Mouse (Mus musculus): ENCODE data around the gene Lrrc19. TPM values are rescaled to one million over a fixed set of nuclear protein-coding genes. Genes with fewer than 3 reads are reported as not detected.
"Not testable (repeated sequence)": the region's sequence is repeated elsewhere in the genome, so short reads cannot be mapped to it uniquely, and the experiment has no call there.

The Lrrc19 gene
- 0.94 and 1.0 TPM in 2 replicates for polyA plus RNA-seq (2016; fragmentation: Nextera tagmentation; extraction: Ambion mirVana)

DNA sequence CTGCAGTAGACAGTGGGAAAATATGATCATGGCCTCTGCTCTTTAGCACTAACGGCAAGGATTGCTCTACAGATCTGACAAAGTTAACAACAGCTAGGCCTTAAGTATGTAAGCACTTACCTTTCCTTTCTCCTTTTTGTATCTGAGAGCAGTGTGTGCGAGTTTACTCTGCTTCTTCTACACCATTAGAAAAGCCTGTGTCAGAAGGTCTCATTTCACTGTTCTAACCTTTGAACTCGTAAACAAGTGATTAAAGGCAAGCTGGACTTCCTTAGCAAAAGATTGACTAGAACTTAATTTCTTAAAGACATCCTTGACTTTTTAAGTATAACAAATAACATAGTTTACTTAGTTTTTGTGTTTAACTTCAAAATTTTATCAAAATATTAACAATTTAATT, at the start of gene Lrrc19:
Gene Lrrc19 (minus strand): TSS at position 225 of the 400 bp plus-strand sequence.
- Histone ChIP-seq H3K4me1 (no peaks in the 10 kb centered on the region), H3K9me3 (no peaks in the 10 kb centered on the region), H3K4me3 (no peak within 1 kb of the TSS), H3K36me3 (replicated peaks) (peaks cover 20% of the 10 kb centered on the region), H3K27me3 (replicated peaks; ENCODE audit: low read depth, poor library complexity, severe bottlenecking) (no peaks in the 10 kb centered on the region), H3K27ac (replicated peaks) (no peak within 1 kb of the TSS)
- WGBS: 87% methylated on average over 3 of the region's 3 CpGs
- no peak for DNase-seq (ENCODE audit: low spot score)

- DNase-seq (ENCODE audit: low spot score): no peak
These were observed 46.4 kb upstream of the Lrrc19 start for GRCm38 (mm10) chr4:94696368-94696767.

DNA sequence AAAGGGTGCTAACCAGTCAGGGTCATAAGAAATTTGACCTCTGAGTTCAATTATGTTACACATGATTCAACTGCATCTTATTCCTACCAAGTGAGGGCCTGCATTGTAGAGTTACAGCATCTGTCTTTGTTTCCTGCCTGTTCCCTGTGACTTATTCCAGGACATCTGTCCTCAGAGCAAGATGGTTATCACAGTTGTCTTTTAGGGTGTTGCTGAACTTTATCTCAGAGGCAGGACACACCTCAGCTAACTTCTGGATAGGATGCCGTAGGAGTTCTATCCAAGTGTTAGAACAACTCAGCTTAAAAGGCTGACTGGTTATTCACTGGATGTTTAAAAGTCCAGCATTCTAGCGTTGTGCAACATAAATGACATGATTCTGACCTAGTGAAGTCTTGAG, 42.2 kb upstream of the Lrrc19 start:
- Histone ChIP-seq H3K36me3 (replicated peaks) (peaks cover 40% of the 10 kb centered on the region), H3K27ac (replicated peaks) (no peak overlapping the region), H3K4me3 (no peak overlapping the region), H3K4me1 (no peaks in the 10 kb centered on the region), H3K27me3 (replicated peaks; ENCODE audit: low read depth, poor library complexity, severe bottlenecking) (no peaks in the 10 kb centered on the region), H3K9me3 (no peaks in the 10 kb centered on the region)
- 91% methylated on average over 2 of the region's 2 CpGs for WGBS
- no peak for DNase-seq (ENCODE audit: low spot score)

More at GRCm38 (mm10) chr4:94696368-94696767, 46.4 kb upstream of the Lrrc19 start:
- 85% methylated on average over 3 of the region's 3 CpGs for WGBS
- Histone ChIP-seq H3K4me1 (no peaks in the 10 kb centered on the region), H3K9me3 (no peaks in the 10 kb centered on the region), H3K27me3 (replicated peaks; ENCODE audit: low read depth, poor library complexity, severe bottlenecking) (no peaks in the 10 kb centered on the region), H3K27ac (replicated peaks) (no peak overlapping the region), H3K4me3 (no peak overlapping the region), H3K36me3 (replicated peaks) (peaks cover 19% of the 10 kb centered on the region)

GRCm38 (mm10) chr4:94691078-94691477, 41.1 kb upstream of the Lrrc19 start:
- H3K36me3 ChIP-seq (replicated peaks): peaks cover 49% of the 10 kb centered on the region
- no peak overlapping the region for H3K27ac ChIP-seq (replicated peaks)
- no peaks in the 10 kb centered on the region for H3K4me1 ChIP-seq
- H3K4me3 ChIP-seq: no peak overlapping the region
- DNase-seq (ENCODE audit: low spot score): no peak
- H3K27me3 ChIP-seq (replicated peaks; ENCODE audit: low read depth, poor library complexity, severe bottlenecking): no peaks in the 10 kb centered on the region
- H3K9me3 ChIP-seq: no peaks in the 10 kb centered on the region
- WGBS: 85% methylated on average over 4 of the region's 4 CpGs

DNA sequence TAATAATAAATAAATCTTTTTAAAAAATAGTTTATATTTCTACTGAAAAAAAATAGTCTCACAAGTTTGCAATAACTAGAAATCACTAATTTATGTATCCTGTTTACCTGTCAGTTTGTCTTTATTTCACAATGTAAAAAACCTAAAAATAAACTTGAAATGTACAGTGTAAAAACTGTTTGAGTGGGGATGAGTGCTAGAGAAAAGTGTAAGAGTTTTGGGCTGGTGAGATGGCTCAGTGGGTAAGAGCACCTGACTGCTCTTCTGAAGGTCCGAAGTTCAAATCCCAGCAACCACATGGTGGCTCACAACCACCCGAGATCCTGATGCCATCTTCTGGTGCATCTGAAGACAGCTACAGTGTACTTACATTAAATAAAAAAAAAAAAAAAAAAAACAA, 39.9 kb upstream of the Lrrc19 start:
- not testable (repeated sequence) for DNase-seq (ENCODE audit: low spot score); H3K27me3 ChIP-seq (replicated peaks; ENCODE audit: low read depth, poor library complexity, severe bottlenecking); H3K27ac ChIP-seq (replicated peaks); H3K9me3 ChIP-seq; H3K4me3 ChIP-seq; H3K4me1 ChIP-seq
- 87% methylated on average over 2 of the region's 2 CpGs for WGBS
- H3K36me3 ChIP-seq (replicated peaks): peaks cover 57% of the 10 kb centered on the region

GRCm38 (mm10) chr4:94683305-94683704, 33.4 kb upstream of the Lrrc19 start:
- Histone ChIP-seq H3K9me3 (no peaks in the 10 kb centered on the region), H3K27me3 (replicated peaks; ENCODE audit: low read depth, poor library complexity, severe bottlenecking) (no peaks in the 10 kb centered on the region), H3K36me3 (replicated peaks) (peaks cover 65% of the 10 kb centered on the region), H3K4me3 (no peak overlapping the region), H3K27ac (replicated peaks) (no peak overlapping the region), H3K4me1 (no peaks in the 10 kb centered on the region)
- 86% methylated on average over 5 of the region's 5 CpGs for WGBS
- DNase-seq (ENCODE audit: low spot score): no peak

GRCm38 (mm10) chr4:94682029-94682428, 32.1 kb upstream of the Lrrc19 start:
- Histone ChIP-seq H3K36me3 (replicated peaks) (peaks cover 52% of the 10 kb centered on the region), H3K4me3 (no peak overlapping the region), H3K4me1 (no peaks in the 10 kb centered on the region), H3K27me3 (replicated peaks; ENCODE audit: low read depth, poor library complexity, severe bottlenecking) (no peaks in the 10 kb centered on the region), H3K27ac (replicated peaks) (no peak overlapping the region), H3K9me3 (no peaks in the 10 kb centered on the region)
- no peak for DNase-seq (ENCODE audit: low spot score)
- 63% methylated on average over 1 of the region's 1 CpGs for WGBS

DNA sequence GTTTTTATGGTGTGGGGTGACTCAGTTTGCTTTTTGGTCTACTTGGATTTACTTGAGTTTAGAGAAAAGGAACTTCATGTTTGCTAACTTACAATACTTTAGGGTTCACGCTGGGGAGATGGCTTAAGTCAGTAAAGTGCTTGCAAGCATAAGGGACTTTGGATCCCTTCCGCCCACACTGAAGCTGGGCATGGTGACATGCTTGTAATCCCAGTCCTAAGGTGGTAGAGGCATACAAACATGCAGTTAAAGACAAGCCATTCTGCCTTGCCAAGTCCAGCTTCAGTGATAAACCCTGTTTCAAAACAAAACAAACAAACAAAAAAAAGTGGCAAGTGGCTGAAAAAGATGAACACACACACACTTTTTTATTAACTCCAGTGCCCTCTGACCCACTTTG, 31.2 kb upstream of the Lrrc19 start:
- H3K27me3 ChIP-seq (replicated peaks; ENCODE audit: low read depth, poor library complexity, severe bottlenecking): no peaks in the 10 kb centered on the region
- WGBS: 91% methylated on average over 2 of the region's 2 CpGs
- H3K27ac ChIP-seq (replicated peaks): no peak overlapping the region
- H3K36me3 ChIP-seq (replicated peaks): peaks cover 45% of the 10 kb centered on the region
- DNase-seq (ENCODE audit: low spot score): no peak
- no peaks in the 10 kb centered on the region for H3K9me3 ChIP-seq
- no peaks in the 10 kb centered on the region for H3K4me1 ChIP-seq
- H3K4me3 ChIP-seq: no peak overlapping the region

GRCm38 (mm10) chr4:94680662-94681061, 30.7 kb upstream of the Lrrc19 start:
- no peak overlapping the region for H3K27ac ChIP-seq (replicated peaks)
- DNase-seq (ENCODE audit: low spot score): no peak
- H3K36me3 ChIP-seq (replicated peaks): peaks cover 40% of the 10 kb centered on the region
- no peak overlapping the region for H3K4me3 ChIP-seq
- H3K4me1 ChIP-seq: no peaks in the 10 kb centered on the region
- H3K27me3 ChIP-seq (replicated peaks; ENCODE audit: low read depth, poor library complexity, severe bottlenecking): no peaks in the 10 kb centered on the region
- no peaks in the 10 kb centered on the region for H3K9me3 ChIP-seq
- 94% methylated on average over 2 of the region's 2 CpGs for whole genome bisulfite sequencing

- WGBS: 56% methylated on average over 1 of the region's 1 CpGs
- H3K4me1 ChIP-seq: no peaks in the 10 kb centered on the region
- no peak for DNase-seq (ENCODE audit: low spot score)
- no peak overlapping the region for H3K4me3 ChIP-seq
- no peaks in the 10 kb centered on the region for H3K27me3 ChIP-seq (replicated peaks; ENCODE audit: low read depth, poor library complexity, severe bottlenecking)
- no peaks in the 10 kb centered on the region for H3K9me3 ChIP-seq
- H3K27ac ChIP-seq (replicated peaks): no peak overlapping the region
- H3K36me3 ChIP-seq (replicated peaks): peaks cover 5% of the 10 kb centered on the region; the same call in 1 of the 2 replicates
These were observed 19.8 kb upstream of the Lrrc19 start for GRCm38 (mm10) chr4:94669718-94670117.

- H3K27me3 ChIP-seq (replicated peaks; ENCODE audit: low read depth, poor library complexity, severe bottlenecking); H3K4me3 ChIP-seq; H3K4me1 ChIP-seq; H3K27ac ChIP-seq (replicated peaks); DNase-seq (ENCODE audit: low spot score); H3K9me3 ChIP-seq: not testable (repeated sequence)
- 93% methylated on average over 5 of the region's 5 CpGs for WGBS
- peaks cover 27% of the 10 kb centered on the region for H3K36me3 ChIP-seq (replicated peaks)
These were observed 657 bp upstream of the Lrrc19 start for GRCm38 (mm10) chr4:94650426-94651175.

DNA sequence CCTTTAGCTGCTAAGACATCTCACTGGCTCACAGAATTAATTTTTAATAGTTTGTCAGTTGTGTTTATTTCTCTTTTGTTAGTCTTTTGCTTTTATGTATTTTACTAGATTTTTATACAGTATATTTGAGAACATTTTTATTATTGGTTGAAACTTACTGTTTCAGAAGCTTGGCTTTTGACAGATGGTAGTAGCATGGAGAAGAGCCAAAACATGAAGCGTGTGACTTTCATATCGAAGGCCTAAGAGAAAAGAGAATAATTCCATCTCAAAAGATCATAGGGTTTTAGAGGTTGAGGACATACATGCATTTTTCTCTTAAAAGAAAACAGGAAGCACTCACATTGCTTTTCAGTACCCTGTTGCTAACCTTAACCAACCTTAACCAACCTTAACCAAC, 6.8 kb downstream of the Lrrc19 start:
- Histone ChIP-seq H3K36me3 (replicated peaks) (peaks cover 15% of the 10 kb centered on the region), H3K4me3 (no peak overlapping the region), H3K9me3 (no peaks in the 10 kb centered on the region), H3K4me1 (no peaks in the 10 kb centered on the region), H3K27ac (replicated peaks) (no peak overlapping the region), H3K27me3 (replicated peaks; ENCODE audit: low read depth, poor library complexity, severe bottlenecking) (no peaks in the 10 kb centered on the region)
- DNase-seq (ENCODE audit: low spot score): no peak
- 95% methylated on average over 2 of the region's 2 CpGs for WGBS

- DNase-seq (ENCODE audit: low spot score): no peak
- H3K27me3 ChIP-seq (replicated peaks; ENCODE audit: low read depth, poor library complexity, severe bottlenecking): no peaks in the 10 kb centered on the region
- no peak overlapping the region for H3K27ac ChIP-seq (replicated peaks)
- WGBS: 93% methylated on average over 2 of the region's 2 CpGs
- H3K9me3 ChIP-seq: no peaks in the 10 kb centered on the region
- H3K4me3 ChIP-seq: no peak overlapping the region
- peaks cover 8% of the 10 kb centered on the region for H3K4me1 ChIP-seq
- peaks cover 30% of the 10 kb centered on the region for H3K36me3 ChIP-seq (replicated peaks)
These were observed 29.9 kb downstream of the Lrrc19 start for GRCm38 (mm10) chr4:94620077-94620476.
